Mouse (Mus musculus) cerebellum, postnatal 14 days (tissue): ENCODE data around the gene Pygl.
"Not testable (repeated sequence)": the region's sequence is repeated elsewhere in the genome, so short reads cannot be mapped to it uniquely, and the experiment has no call there.

Experiments used
- DNase-seq, 2 experiments: peaks; one replicate each; pipeline ENCODE4 v3.0.0; 2021; ENCODE audit warnings: mixed read lengths in 2 of 2

Gene Pygl

GRCm38 (mm10) chr12:70156222-70156621 lies 75.1 kb downstream of the Pygl start:
- peak in 1 of 2 experiments; percentile 12 for DNase-seq

- no peak for DNase-seq
These were observed 77.4 kb downstream of the Pygl start, which contains the start of gene Abhd12b for GRCm38 (mm10) chr12:70153842-70154241. Abhd12b (plus strand) TSS chr12:70154142.

GRCm38 (mm10) chr12:70148631-70149265 lies 82.5 kb downstream of the Pygl start:
- DNase-seq: peak in 1 of 2 experiments; percentile 20

GRCm38 (mm10) chr12:70147986-70148630 lies 83.2 kb downstream of the Pygl start:
- no peak for DNase-seq

GRCm38 (mm10) chr12:70145586-70145985 lies 85.7 kb downstream of the Pygl start:
- DNase-seq: no peak

- peak; percentile 81 to 82 for DNase-seq
These were observed 86.4 kb downstream of the Pygl start for GRCm38 (mm10) chr12:70144637-70145448.

- DNase-seq: not testable (repeated sequence)
These were observed 87.1 kb downstream of the Pygl start for GRCm38 (mm10) chr12:70144106-70144587.

- no peak for DNase-seq
These were observed 90.2 kb downstream of the Pygl start for GRCm38 (mm10) chr12:70140993-70141576.
